Mouse (Mus musculus): ENCODE results near the gene Smarcc1. TPM values are rescaled to one million over a fixed set of nuclear protein-coding genes. Genes with fewer than 3 reads are reported as not detected.

The Smarcc1 gene
- total and polyA plus RNA-seq, 3 experiments, result 51.1 to 133 (median 72.8) TPM

GRCm38 (mm10) chr9:110243221-110243833, 125.8 kb downstream of the Smarcc1 start, which contains the start of gene Cspg5:
TSS of gene Cspg5 (plus strand) at chr9:110243783.
- Histone ChIP-seq H3K27me3 (ENCODE audit: insufficient read depth, low read length) (peaks cover 14% of the 10 kb centered on the region; the same call in 1 of the 2 replicates), H3K36me3 (replicated peaks) (peaks cover 53% of the 10 kb centered on the region), H3K9me3 (replicated peaks) (no peaks in the 10 kb centered on the region; the same call in 1 of the 2 replicates), H3K4me1 (ENCODE audit: insufficient read depth, low read depth, low read length) (peaks cover 17% of the 10 kb centered on the region), H3K4me3 (ENCODE audit: low read depth, low read length) (no peak within 1 kb of the TSS)
- DNase-seq (ENCODE audit: low spot score) (no peak), ATAC-seq (ENCODE audit: extremely low read depth, insufficient number of reproducible peaks, low FRiP score, poor library complexity, severe bottlenecking) (no peak)
- no peak for TF ChIP-seq CTCF (IDR thresholded peaks at IDR 0.05; ENCODE audit: low read depth, low read length)
- no peak for TF ChIP-seq GATA2 (IDR thresholded peaks at IDR 0.05; ENCODE audit: borderline replicate concordance, low read depth, low read length)
- TF ChIP-seq GATA1 (IDR thresholded peaks at IDR 0.05; ENCODE audit: borderline replicate concordance, low read length), result no peak
- TF ChIP-seq TAL1 (conservative IDR thresholded peaks at IDR 0.05; ENCODE audit: low read depth, low read length), result no peak
- no peak for TF ChIP-seq POLR2AphosphoS5 (IDR thresholded peaks at IDR 0.05; ENCODE audit: insufficient replicate concordance, low read depth, low read length)

GRCm38 (mm10) chr9:110244567-110244888, 127.0 kb downstream of the Smarcc1 start:
- Histone ChIP-seq H3K36me3 (replicated peaks) (peaks cover 43% of the 10 kb centered on the region), H3K9me3 (replicated peaks) (no peaks in the 10 kb centered on the region; the same call in 1 of the 2 replicates), H3K27me3 (ENCODE audit: insufficient read depth, low read length) (peaks cover 16% of the 10 kb centered on the region; the same call in 1 of the 2 replicates), H3K4me3 (ENCODE audit: low read depth, low read length) (no peak overlapping the region), H3K4me1 (ENCODE audit: insufficient read depth, low read depth, low read length) (peaks cover 17% of the 10 kb centered on the region)
- DNase-seq (ENCODE audit: low spot score) (no peak), ATAC-seq (ENCODE audit: extremely low read depth, insufficient number of reproducible peaks, low FRiP score, poor library complexity, severe bottlenecking) (no peak)
- TF ChIP-seq POLR2AphosphoS5 (IDR thresholded peaks at IDR 0.05; ENCODE audit: insufficient replicate concordance, low read depth, low read length), result no peak
- TF ChIP-seq GATA2 (IDR thresholded peaks at IDR 0.05; ENCODE audit: borderline replicate concordance, low read depth, low read length), result no peak
- TF ChIP-seq GATA1 (IDR thresholded peaks at IDR 0.05; ENCODE audit: borderline replicate concordance, low read length), result no peak
- no peak for TF ChIP-seq CTCF (IDR thresholded peaks at IDR 0.05; ENCODE audit: low read depth, low read length)
- no peak for TF ChIP-seq TAL1 (conservative IDR thresholded peaks at IDR 0.05; ENCODE audit: low read depth, low read length)

DNA sequence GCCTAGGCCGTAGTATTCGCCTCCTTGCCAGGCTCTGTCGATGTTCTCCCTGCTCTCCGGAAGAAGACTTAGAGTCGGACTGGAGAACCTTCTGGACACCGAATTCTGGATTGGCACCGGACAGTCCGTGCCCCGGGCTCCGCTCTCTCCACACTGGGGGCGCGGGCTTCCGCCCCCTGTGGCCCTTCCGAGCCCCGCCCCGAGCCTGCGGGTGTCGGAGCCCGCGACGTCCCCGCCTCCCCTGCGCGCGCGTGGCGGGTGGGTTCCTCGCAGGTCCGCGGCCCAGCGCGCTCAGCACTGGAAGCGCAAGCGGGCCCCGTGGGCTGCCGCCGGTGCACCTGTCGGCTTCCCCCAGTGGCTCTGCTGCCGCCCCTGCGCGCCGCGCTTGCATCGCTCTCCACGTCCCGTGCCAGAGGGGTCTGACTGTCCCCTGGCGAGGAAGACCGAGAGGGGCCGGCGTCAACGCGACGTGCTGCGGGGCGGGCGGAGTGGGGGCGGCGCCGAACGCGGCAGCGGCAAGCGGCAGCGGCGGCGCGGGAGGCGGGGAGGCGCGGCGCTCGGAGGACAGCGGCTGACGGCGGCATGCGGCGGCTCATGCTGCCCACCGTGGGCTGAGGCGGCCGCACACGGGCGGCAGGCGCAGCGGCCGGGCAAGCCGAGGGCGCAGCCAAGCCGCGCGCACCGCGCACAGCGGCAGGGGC, 127.5 kb downstream of the Smarcc1 start:
- Histone ChIP-seq H3K9me3 (replicated peaks) (no peaks in the 10 kb centered on the region; the same call in 1 of the 2 replicates), H3K4me3 (ENCODE audit: low read depth, low read length) (peak overlapping the region; percentile 68), H3K27me3 (ENCODE audit: insufficient read depth, low read length) (peaks cover 18% of the 10 kb centered on the region; the same call in 1 of the 2 replicates), H3K4me1 (ENCODE audit: insufficient read depth, low read depth, low read length) (peaks cover 17% of the 10 kb centered on the region), H3K36me3 (replicated peaks) (peaks cover 41% of the 10 kb centered on the region)
- DNase-seq (ENCODE audit: low spot score), result peak; percentile 12
- TF ChIP-seq GATA2 (IDR thresholded peaks at IDR 0.05; ENCODE audit: borderline replicate concordance, low read depth, low read length) (no peak), POLR2AphosphoS5 (IDR thresholded peaks at IDR 0.05; ENCODE audit: insufficient replicate concordance, low read depth, low read length) (no peak), GATA1 (IDR thresholded peaks at IDR 0.05; ENCODE audit: borderline replicate concordance, low read length) (no peak), CTCF (IDR thresholded peaks at IDR 0.05; ENCODE audit: low read depth, low read length) (no peak), TAL1 (conservative IDR thresholded peaks at IDR 0.05; ENCODE audit: low read depth, low read length) (no peak)
- ATAC-seq (ENCODE audit: extremely low read depth, insufficient number of reproducible peaks, low FRiP score, poor library complexity, severe bottlenecking), result no peak

GRCm38 (mm10) chr9:110245590-110246320, 128.2 kb downstream of the Smarcc1 start:
- peaks cover 20% of the 10 kb centered on the region; the same call in 1 of the 2 replicates for H3K27me3 ChIP-seq (ENCODE audit: insufficient read depth, low read length)
- peak overlapping the region; percentile 68 for H3K4me3 ChIP-seq (ENCODE audit: low read depth, low read length)
- H3K4me1 ChIP-seq (ENCODE audit: insufficient read depth, low read depth, low read length), result peaks cover 17% of the 10 kb centered on the region
- peak; percentile 36 for DNase-seq (ENCODE audit: low spot score)
- no peak for TF ChIP-seq GATA1 (IDR thresholded peaks at IDR 0.05; ENCODE audit: borderline replicate concordance, low read length)
- TF ChIP-seq GATA2 (IDR thresholded peaks at IDR 0.05; ENCODE audit: borderline replicate concordance, low read depth, low read length), result no peak
- TF ChIP-seq CTCF (IDR thresholded peaks at IDR 0.05; ENCODE audit: low read depth, low read length), result no peak
- no peak for TF ChIP-seq POLR2AphosphoS5 (IDR thresholded peaks at IDR 0.05; ENCODE audit: insufficient replicate concordance, low read depth, low read length)
- TF ChIP-seq TAL1 (conservative IDR thresholded peaks at IDR 0.05; ENCODE audit: low read depth, low read length), result no peak
- no peaks in the 10 kb centered on the region; the same call in 1 of the 2 replicates for H3K9me3 ChIP-seq (replicated peaks)
- peaks cover 37% of the 10 kb centered on the region for H3K36me3 ChIP-seq (replicated peaks)
- no peak for ATAC-seq (ENCODE audit: extremely low read depth, insufficient number of reproducible peaks, low FRiP score, poor library complexity, severe bottlenecking)

- peaks cover 17% of the 10 kb centered on the region for H3K4me1 ChIP-seq (ENCODE audit: insufficient read depth, low read depth, low read length)
- DNase-seq (ENCODE audit: low spot score) (no peak), ATAC-seq (ENCODE audit: extremely low read depth, insufficient number of reproducible peaks, low FRiP score, poor library complexity, severe bottlenecking) (no peak)
- peaks cover 25% of the 10 kb centered on the region; the same call in 1 of the 2 replicates for H3K27me3 ChIP-seq (ENCODE audit: insufficient read depth, low read length)
- TF ChIP-seq GATA1 (IDR thresholded peaks at IDR 0.05; ENCODE audit: borderline replicate concordance, low read length) (no peak), POLR2AphosphoS5 (IDR thresholded peaks at IDR 0.05; ENCODE audit: insufficient replicate concordance, low read depth, low read length) (no peak), TAL1 (conservative IDR thresholded peaks at IDR 0.05; ENCODE audit: low read depth, low read length) (no peak), CTCF (IDR thresholded peaks at IDR 0.05; ENCODE audit: low read depth, low read length) (no peak), GATA2 (IDR thresholded peaks at IDR 0.05; ENCODE audit: borderline replicate concordance, low read depth, low read length) (no peak)
- H3K36me3 ChIP-seq (replicated peaks), result peaks cover 33% of the 10 kb centered on the region
- H3K4me3 ChIP-seq (ENCODE audit: low read depth, low read length), result peak overlapping the region; percentile 68; the same call in 1 of the 2 replicates
- no peaks in the 10 kb centered on the region; the same call in 1 of the 2 replicates for H3K9me3 ChIP-seq (replicated peaks)
Measured at GRCm38 (mm10) chr9:110246321-110246640, 128.8 kb downstream of the Smarcc1 start.

All from G1E (cell line).